Mouse (Mus musculus): ENCODE results near the gene Rufy2. TPM values are rescaled to one million over a fixed set of nuclear protein-coding genes. Genes with fewer than 3 reads are reported as not detected.

Gene Rufy2
- polyA plus RNA-seq (2012; ENCODE audit: low replicate concordance) = 0.46 and 0.79 TPM in 2 replicates

DNA sequence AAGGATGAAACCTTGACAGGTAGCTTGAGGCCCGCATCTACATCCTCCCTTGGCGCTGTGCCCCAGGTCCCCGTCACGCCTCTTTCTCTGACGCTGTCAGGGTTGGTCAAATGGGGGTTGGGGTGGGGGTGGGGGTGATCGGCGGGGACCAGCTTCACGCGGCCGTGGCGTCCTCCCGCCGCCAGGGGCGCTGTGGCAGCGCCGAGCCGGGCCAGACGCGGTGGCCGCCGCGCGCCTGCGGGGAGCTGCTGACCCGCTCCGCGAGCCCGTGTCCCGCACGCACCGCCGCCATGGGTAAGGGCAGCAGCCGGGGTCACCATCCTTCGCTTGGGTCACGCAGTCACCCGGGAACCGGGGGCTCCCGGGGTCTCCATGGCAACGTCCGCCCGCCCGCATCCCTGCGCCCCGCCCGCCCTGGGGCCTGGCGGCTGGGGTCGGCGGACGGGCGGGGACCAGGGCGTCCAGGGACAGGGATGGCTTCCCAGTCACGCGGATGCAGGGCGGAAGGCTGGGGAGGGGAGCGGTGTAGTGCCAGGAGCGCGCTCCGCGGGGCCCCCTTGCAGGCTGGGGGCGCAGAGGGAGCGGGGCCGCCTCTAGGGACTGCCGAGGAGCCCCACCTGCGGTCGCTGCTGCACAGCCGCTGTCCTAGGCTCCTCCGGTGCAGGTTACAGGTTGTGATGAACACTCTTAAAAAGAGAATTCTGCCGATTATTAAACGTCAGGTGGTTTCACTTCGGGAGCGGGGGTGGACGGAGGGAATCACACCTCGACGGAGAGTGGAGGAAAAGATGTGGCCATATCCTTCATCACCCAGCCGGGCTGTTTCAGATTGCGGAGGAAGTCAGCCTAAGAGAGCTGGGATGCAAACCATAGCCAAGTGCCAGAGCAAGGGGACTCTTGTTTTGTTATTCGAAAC, at the start of gene Rufy2:
Gene Rufy2, plus strand, starts transcription at position 185 of the 916 bp plus-strand sequence.

DNA sequence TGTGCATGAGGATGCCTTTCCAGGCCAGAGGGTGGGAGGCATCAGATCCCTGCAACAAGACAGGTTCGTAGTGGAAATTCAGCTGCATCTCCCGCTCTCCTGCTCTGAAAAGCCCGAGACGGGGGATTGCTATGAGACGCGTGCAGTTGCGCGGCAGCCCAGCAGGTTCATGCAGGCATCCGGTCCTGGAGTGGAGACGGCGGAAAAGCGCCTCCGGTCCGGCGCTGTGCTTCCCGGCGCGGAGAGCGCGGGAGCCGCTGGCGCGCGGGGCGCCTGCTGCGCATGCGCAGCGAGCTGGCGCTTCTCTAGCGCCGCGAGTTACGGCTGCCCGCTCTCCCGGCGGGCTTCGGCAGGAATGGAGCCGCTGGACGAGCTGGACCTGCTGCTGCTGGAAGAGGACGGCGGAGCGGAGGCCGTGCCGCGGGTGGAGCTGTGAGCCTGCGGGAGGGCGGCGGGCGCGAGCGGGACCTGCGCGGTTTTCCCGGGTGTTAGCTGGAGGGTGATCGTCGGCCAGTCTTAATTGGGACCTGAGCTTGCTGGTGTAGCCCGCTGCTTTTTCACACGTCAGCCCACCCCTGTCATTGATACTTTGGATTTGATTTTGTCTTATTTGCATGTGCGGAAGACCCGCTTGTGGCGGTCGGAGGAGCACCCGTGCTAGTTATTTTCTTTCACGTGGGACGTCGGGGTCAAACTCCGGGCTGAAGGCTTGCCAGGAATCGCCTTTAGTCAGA, 33.1 kb upstream of the Rufy2 start, which contains the start of gene Dna2:
Gene Dna2, plus strand, starts transcription at position 289 of the 734 bp plus-strand sequence.

DNA sequence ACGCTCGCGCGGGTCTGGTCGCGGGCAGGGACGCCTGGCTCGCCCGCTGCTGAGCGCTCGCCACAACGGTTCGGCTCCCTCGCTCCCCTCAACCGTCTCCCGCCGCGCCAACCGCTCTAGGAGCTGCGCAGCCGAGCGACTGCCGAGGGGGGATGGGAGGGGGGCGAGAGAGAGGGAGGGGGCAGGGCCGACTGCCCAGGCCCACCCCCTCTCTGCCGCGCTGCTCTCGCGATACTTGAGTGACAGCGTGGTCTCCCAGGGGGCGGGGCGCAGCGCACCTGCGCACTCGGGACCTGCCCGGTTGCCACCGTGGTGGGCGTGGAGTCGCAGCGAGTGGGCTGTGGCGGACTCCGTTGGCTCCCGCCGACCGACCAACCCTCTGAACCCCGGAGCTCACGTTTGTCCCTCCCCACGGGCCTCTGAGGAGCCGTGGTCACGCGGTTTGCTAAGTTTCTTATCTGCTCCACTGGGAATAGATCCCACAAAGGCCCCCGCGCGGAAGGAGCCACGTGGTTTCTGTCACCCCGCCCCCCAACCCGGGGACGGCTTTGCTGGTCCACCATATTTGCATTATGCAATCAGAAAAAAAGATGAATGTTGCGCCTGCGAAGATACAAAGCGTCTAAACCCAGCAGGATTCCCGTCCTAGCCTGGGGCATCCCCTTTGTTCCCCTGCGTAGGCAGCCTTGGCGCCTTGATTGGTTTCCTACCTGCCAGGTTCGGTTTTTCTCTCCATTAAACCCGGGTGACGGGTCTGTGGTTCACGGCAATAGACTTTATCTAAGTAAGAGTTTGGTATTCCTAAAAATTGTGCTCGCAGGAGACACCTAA, 43.9 kb downstream of the Rufy2 start, which contains the start of the genes Hnrnph3 and Pbld2:
Gene Hnrnph3, minus strand, starts transcription at position 469 of the 831 bp plus-strand sequence.
Gene Pbld2, plus strand, starts transcription at position 567 of the 831 bp plus-strand sequence.

DNA sequence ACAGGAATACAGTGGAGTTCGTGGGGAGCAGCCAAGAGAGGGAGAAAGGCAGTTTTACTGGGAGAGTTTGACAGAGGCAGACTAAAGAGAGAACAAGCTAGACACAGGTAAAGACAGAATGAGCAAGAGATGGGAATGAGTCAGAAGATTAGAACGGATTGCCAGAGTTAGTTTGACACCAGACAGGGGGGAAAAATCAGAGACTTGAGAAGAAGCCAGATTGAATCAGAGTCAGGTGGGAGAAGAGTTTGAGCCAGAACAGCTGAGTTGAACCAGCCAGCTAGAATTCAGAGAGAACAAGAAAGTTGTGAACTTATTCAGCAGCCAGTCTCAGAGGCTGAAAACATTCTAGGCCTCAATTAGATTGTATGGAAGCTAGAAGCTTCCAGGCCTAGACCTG, 79.8 kb downstream of the Rufy2 start, which contains the start of gene Pbld1:
Gene Pbld1, plus strand, starts transcription at position 301 of the 400 bp plus-strand sequence.

Other genes with a start within 250 kb of the Rufy2 start
- 0.74 and 8.3 TPM in 2 replicates for gene Ccar1, start 187.9 kb upstream of the Rufy2 start, polyA plus RNA-seq (2012; ENCODE audit: low replicate concordance)
- 0.23 TPM in 1 of 2 replicates, not detected in the other for gene Tet1, start 71.2 kb upstream of the Rufy2 start, polyA plus RNA-seq (2012; ENCODE audit: low replicate concordance)
- 12.8 and 16.9 TPM in 2 replicates for gene Slc25a16, start 59.6 kb upstream of the Rufy2 start, polyA plus RNA-seq (2012; ENCODE audit: low replicate concordance)
- gene Dna2, start 33.2 kb upstream of the Rufy2 start, polyA plus RNA-seq (2012; ENCODE audit: low replicate concordance) = 17.1 and 23.2 TPM in 2 replicates
- 6.5 and 6.9 TPM in 2 replicates for gene Hnrnph3, start 44.0 kb downstream of the Rufy2 start, polyA plus RNA-seq (2012; ENCODE audit: low replicate concordance)
- not detected in 2 replicates for gene Pbld2, start 44.1 kb downstream of the Rufy2 start, polyA plus RNA-seq (2012; ENCODE audit: low replicate concordance)
- gene Pbld1, start 79.9 kb downstream of the Rufy2 start, polyA plus RNA-seq (2012; ENCODE audit: low replicate concordance) = 0.16 TPM in 1 of 2 replicates, not detected in the other
- gene Atoh7, start 119.4 kb downstream of the Rufy2 start, polyA plus RNA-seq (2012; ENCODE audit: low replicate concordance) = not detected in 2 replicates
- gene Mypn, start 223.7 kb downstream of the Rufy2 start, polyA plus RNA-seq (2012; ENCODE audit: low replicate concordance) = not detected in 2 replicates

All from leukemia stem cell, adult 10-12 weeks (primary cell).